Mouse (Mus musculus) liver, postnatal 0 days (tissue): Measurements from ENCODE around the gene Mavs. TPM values are rescaled to one million over a fixed set of nuclear protein-coding genes. Genes with fewer than 3 reads are reported as not detected.

Experiments used
- ATAC-seq: fragments of 200-750 bp; cut with Nextera tagmentation; 2 replicates; pipeline ENCODE4 v1.8.0; 2017; ENCODE audit warnings: mild to moderate bottlenecking, moderate library complexity
- DNase-seq: peaks from one replicate; pipeline ENCODE4 v3.0.0-alpha.2; 2016
- H3K27ac ChIP-seq: fragments of 300-500 bp; sonication (generic); 2 replicates; pipeline ENCODE4 v1.5.1; 2014; ENCODE audit warnings: antibody characterized with exemption, moderate library complexity, mild to moderate bottlenecking, low read depth
- H3K27me3 ChIP-seq: fragments of 300-500 bp; sonication (generic); 2 replicates; pipeline ENCODE4 v1.6.1; 2014; ENCODE audit warnings: low read length, control low read depth, mixed read lengths; ENCODE audit not compliant: insufficient read depth
- H3K36me3 ChIP-seq: fragments of 300-500 bp; sonication (generic); replicated peaks from 2 replicates; pipeline ENCODE4 v1.6.1; 2014; ENCODE audit warnings: mild to moderate bottlenecking, control low read depth, low read length, moderate library complexity, mixed read lengths; ENCODE audit not compliant: insufficient read depth
- H3K4me1 ChIP-seq: fragments of 300-500 bp; sonication (generic); 2 replicates; pipeline ENCODE4 v1.6.1; 2014; ENCODE audit warnings: antibody characterized with exemption, mild to moderate bottlenecking, control low read depth; ENCODE audit not compliant: insufficient read depth
- H3K4me2 ChIP-seq: fragments of 300-500 bp; sonication (generic); 2 replicates; pipeline ENCODE4 v1.6.1; 2014; ENCODE audit warnings: low read depth, mild to moderate bottlenecking, low read length, moderate library complexity, mixed read lengths
- H3K4me3 ChIP-seq: fragments of 300-500 bp; sonication (generic); 2 replicates; pipeline ENCODE4 v1.5.1; 2014; ENCODE audit warnings: low read depth, low read length
- H3K9ac ChIP-seq: fragments of 300-500 bp; sonication (generic); replicated peaks from 2 replicates; pipeline ENCODE4 v1.6.1; 2014; ENCODE audit warnings: mild to moderate bottlenecking, moderate library complexity
- H3K9me3 ChIP-seq: fragments of 300-500 bp; sonication (generic); 2 replicates; pipeline ENCODE4 v1.6.1; 2016; ENCODE audit warnings: mild to moderate bottlenecking, control low read depth, low read length, mixed read lengths
- CTCF ChIP-seq: sonication (generic); IDR thresholded peaks from 2 replicates; pipeline ENCODE4 v1.5.1; 2016; ENCODE audit warnings: antibody characterized with exemption, low read depth
- EP300 ChIP-seq: IDR thresholded peaks from 2 replicates; pipeline ENCODE4 v1.6.1; 2016; ENCODE audit warnings: antibody characterized with exemption, low read depth, mild to moderate bottlenecking
- WGBS: fragments of 180-500 bp; shearing (Covaris S2); extraction: QIAGEN DNeasy Blood & Tissue Kit; methylation state at CpG from one replicate; pipeline ENCODE4 v1.1.7; 2014; ENCODE audit not compliant: insufficient replicate concordance; 5-methylcytosine and 5-hydroxymethylcytosine counted together
- polyA plus RNA-seq: library from polyadenylated mRNA; unstranded; fragments of >200 nt; fragmentation: Nextera tagmentation; extraction: Ambion mirVana; gene quantifications from 2 replicates; pipeline ENCODE4 v1.2.1, GENCODE M21; 2015

Gene Mavs
- polyA plus RNA-seq, 1 experiment from 2014 or later = 21.2 TPM

DNA sequence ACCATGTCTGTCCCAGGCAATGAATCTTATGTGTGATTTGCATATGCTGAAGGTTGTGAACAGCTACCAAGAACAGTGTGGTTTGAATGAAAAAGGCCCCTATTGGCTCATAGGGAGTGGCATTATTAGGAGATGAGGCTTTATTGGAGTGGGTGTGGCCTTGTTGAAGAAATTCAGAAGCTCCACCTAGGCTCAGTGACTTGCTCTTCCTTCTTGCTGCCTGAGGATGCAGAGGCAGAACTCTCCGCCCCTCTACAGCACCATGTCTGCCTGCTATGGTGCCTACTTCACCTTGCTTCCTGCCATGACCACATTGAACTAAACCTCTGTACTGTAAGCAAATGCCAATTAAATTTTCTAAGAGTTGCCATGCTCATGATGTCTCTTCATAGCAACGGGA, 1.3 kb upstream of the Mavs start:
- H3K9ac ChIP-seq = no peak overlapping the region; the same call in none of the 2 replicates

DNA sequence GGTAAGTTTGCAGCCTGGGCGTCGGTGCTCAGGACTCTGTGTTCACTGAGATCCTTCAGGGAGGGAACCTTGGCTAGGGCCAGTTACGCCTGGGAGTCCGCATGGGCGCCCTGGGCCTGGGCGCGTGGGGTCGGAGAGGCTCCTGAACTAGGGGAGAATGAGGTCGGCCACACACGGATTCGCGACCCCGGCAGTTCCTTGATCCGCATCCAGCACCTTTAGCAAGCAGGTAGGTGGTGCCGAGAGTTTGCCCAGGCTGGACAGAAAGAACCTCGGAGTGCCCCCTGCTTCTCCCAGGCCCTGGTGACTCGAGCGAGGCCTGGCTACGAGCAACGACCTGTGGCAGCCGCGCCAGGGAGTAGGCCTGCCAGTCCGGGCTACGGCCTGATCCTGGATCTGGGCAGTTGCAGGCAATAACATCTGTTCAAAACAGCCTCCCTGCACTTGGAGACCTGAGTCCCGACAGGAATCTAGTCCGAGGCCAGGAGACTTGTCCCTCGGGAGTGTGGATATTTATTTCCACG, 326 bp downstream of the Mavs start:
- TF ChIP-seq CTCF = no peak
- no peak for TF ChIP-seq EP300
- no peaks in the 10 kb centered on the region for H3K27me3 ChIP-seq
- H3K9me3 ChIP-seq = no peaks in the 10 kb centered on the region
- H3K27ac ChIP-seq = peak overlapping the region; percentile 89
- DNase-seq = no peak
- 6% methylated on average over 28 of the region's 28 CpGs for WGBS
- H3K4me1 ChIP-seq = peaks cover 27% of the 10 kb centered on the region
- ATAC-seq = peak; percentile 47
- no peaks in the 10 kb centered on the region; the same call in 1 of the 2 replicates for H3K36me3 ChIP-seq
- peak overlapping the region; percentile 80 for H3K9ac ChIP-seq
- peak overlapping the region; percentile 82 for H3K4me2 ChIP-seq
- H3K4me3 ChIP-seq = peak overlapping the region; percentile 59

More for the DNA sequence above, 1.3 kb upstream of the Mavs start:
- WGBS = 67% methylated on average over 2 of the region's 2 CpGs
- Histone ChIP-seq H3K4me1 (peaks cover 26% of the 10 kb centered on the region), H3K9me3 (no peaks in the 10 kb centered on the region), H3K27ac (peak overlapping the region; percentile 52; the same call in 1 of the 2 replicates), H3K36me3 (no peaks in the 10 kb centered on the region; the same call in 1 of the 2 replicates), H3K27me3 (no peaks in the 10 kb centered on the region), H3K4me3 (no peak overlapping the region), H3K4me2 (peak overlapping the region; percentile 82; the same call in 1 of the 2 replicates)
- DNase-seq = no peak
- TF ChIP-seq CTCF (0 out of 2 replicates have a peak, but pooled peaks have one; percentile 4), EP300 (no peak; the same call in 1 of the 2 replicates)
- ATAC-seq = peak; percentile 26

DNA sequence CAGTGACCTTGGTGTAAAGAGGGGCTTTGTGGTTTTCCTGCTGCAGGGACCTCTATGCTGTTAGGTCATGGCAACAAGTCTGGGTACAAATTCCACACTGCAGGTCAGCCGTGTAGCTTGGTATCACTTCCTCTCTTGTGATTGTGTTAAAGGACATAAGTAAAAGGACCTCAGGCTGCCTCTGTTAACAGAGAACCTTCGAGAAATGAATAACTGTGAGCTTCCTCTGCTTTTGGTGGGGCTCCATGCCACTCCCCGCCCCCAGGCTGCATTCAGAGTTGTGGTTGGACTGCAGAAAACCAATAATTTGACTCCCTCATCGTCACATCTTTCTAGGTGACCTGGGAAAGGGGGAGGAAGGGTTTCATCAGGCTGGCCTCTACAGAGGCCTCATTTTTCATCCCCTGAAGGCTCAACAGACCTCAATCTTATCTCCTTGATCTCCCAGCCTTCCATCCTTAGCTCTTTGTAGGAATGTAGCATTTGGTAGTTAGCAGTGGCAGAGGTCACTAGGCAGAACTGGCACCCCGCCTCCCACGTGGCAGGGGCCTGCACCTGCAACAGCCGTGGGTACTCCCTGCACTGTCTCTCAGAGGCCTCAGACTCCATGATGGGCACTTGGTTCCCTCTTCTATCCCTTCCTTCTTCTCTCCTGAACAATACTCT, 1.2 kb downstream of the Mavs start:
- H3K4me3 ChIP-seq = peak overlapping the region; percentile 59
- peak; percentile 28 for ATAC-seq
- DNase-seq = peak; percentile 74
- WGBS = 29% methylated on average over 7 of the region's 7 CpGs
- no peaks in the 10 kb centered on the region for H3K27me3 ChIP-seq
- peaks cover 33% of the 10 kb centered on the region for H3K4me1 ChIP-seq
- peak overlapping the region; percentile 82 for H3K4me2 ChIP-seq
- no peaks in the 10 kb centered on the region for H3K9me3 ChIP-seq
- peaks cover 4% of the 10 kb centered on the region for H3K36me3 ChIP-seq
- H3K9ac ChIP-seq = peak overlapping the region; percentile 80
- TF ChIP-seq CTCF (no peak), EP300 (no peak)
- peak overlapping the region; percentile 89 for H3K27ac ChIP-seq

DNA sequence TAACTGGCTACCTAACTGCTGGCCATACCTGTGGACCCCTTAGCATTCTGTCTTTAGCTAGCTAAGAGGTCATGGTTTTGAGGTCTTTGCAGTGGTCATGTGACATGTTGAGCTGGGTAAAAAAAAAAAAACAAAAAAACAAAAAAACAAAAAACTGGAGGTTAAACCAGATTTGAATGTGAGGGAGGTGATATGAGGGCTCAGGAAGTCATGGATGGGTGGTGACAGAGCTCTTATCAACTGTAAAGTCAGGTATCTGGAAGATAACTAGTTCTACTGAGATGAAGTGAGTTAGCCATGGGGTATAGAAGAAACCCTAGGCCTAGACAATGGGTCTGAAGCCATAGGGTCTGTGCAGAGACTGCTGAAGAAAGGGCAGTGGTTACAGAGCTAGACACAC, 8.3 kb downstream of the Mavs start:
- DNase-seq (no peak), ATAC-seq (no peak)
- Histone ChIP-seq H3K9ac (no peak overlapping the region), H3K9me3 (no peaks in the 10 kb centered on the region), H3K36me3 (peaks cover 70% of the 10 kb centered on the region), H3K4me3 (no peak overlapping the region), H3K27me3 (no peaks in the 10 kb centered on the region), H3K4me2 (no peak overlapping the region), H3K27ac (no peak overlapping the region), H3K4me1 (peaks cover 10% of the 10 kb centered on the region; the same call in 1 of the 2 replicates)
- TF ChIP-seq EP300 (no peak), CTCF (no peak)

DNA sequence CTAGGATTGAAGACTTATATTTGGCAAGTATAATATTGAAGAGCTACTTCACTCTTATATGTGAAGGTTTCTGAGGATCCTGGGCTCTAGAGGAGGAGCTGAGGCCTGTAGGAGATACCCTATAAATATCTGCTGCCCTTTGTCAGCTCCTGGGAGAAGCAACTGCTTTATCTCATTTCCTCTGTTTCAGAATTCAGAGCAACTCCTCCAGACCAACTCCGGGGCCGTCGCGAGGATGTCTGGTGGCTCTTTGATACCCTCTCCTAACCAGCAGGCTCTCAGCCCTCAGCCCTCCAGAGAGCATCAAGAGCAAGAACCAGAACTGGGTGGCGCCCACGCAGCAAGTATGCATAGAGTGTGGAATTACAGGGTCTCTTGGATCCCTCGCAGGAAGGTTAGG, 9.1 kb downstream of the Mavs start:
- Histone ChIP-seq H3K27me3 (no peaks in the 10 kb centered on the region), H3K4me3 (no peak overlapping the region), H3K27ac (no peak overlapping the region), H3K4me1 (peaks cover 10% of the 10 kb centered on the region; the same call in 1 of the 2 replicates), H3K36me3 (peaks cover 74% of the 10 kb centered on the region), H3K9ac (no peak overlapping the region), H3K4me2 (no peak overlapping the region), H3K9me3 (no peaks in the 10 kb centered on the region)
- WGBS = 45% methylated on average over 7 of the region's 7 CpGs
- ATAC-seq = no peak
- DNase-seq = no peak
- TF ChIP-seq CTCF (no peak), EP300 (no peak)

DNA sequence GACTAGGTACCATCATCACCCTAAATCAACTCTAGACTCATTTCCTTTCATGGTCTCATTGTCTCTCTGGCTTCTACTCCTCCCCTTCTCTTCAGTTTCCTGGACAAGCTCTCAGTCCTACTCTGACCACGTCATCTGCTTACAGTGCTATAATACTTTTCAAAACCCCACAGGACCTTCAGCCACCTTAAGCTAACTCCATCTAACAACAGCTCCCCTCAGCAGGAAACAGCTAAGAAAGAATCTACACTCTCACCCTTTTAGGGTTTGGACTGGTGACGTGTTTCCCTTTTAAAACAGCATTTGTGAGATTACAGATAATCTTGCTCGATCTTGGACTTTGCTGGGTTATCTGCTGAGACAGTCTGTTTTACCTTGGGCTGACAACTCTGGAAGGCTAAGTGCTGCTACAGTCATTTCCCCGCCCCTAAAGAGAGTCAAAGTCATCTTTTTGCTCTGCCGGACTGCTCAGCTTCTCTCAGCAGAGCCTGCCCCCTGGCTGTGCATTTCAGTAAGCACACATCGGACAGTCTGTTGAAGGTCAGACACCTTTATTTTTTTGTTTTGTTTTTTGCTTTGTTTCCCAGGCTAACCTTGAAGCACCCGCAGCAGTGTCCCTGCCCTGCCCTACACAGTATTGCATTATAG, 19.9 kb downstream of the Mavs start:
- 0 out of 2 replicates have a peak, but pooled peaks cover 6% of the 10 kb centered on the region for H3K4me1 ChIP-seq
- H3K27ac ChIP-seq = peak overlapping the region; percentile 34; the same call in 1 of the 2 replicates
- no peaks in the 10 kb centered on the region for H3K9me3 ChIP-seq
- peak overlapping the region; percentile 14; the same call in 1 of the 2 replicates for H3K9ac ChIP-seq
- no peak overlapping the region for H3K4me3 ChIP-seq
- TF ChIP-seq EP300 (peak; percentile 87), CTCF (peak; percentile 95)
- H3K27me3 ChIP-seq = no peaks in the 10 kb centered on the region
- ATAC-seq = peak; percentile 94
- peak overlapping the region; percentile 22 for H3K4me2 ChIP-seq
- WGBS = 8% methylated on average over 7 of the region's 7 CpGs
- H3K36me3 ChIP-seq = 0 out of 2 replicates have a peak, but pooled peaks cover 5% of the 10 kb centered on the region
- peak; percentile 80 for DNase-seq
